Mouse (Mus musculus): ENCODE measurements at regions not wholly inside any gene's neighbourhood (a gene's known extent, or its start where the extent isn't known, plus 50 kb on each side); places are given as distances from the start of the nearest gene placed in this dataset.
"Not testable (repeated sequence)": the region's sequence is repeated elsewhere in the genome, so short reads cannot be mapped to it uniquely, and the experiment has no call there.

DNA sequence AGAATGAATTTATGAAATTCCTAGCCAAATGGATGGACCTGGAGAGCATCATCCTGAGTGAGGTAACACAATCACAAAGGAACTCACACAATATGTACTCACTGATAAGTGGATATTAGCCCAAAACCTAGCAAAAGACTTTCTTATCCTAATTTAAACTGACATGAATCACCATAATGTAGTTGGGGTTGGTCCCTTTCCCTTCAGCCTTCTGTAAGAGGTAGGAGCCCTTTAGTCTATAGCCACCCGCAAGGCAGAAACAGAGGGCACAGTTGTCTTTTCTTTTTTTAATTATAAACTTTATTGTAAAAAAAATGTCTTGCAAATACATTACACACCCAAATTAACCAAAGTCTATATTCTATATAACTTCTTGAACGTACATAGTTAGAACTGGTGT, 81.3 kb downstream of the Ogfrl1 start:
- DNase-seq (ENCODE audit: inconsistent age in 2 of 2, low spot score in 1 of 2) = not testable (repeated sequence)

GRCm38 (mm10) chr1:23314863-23315262, 82.7 kb downstream of the Ogfrl1 start:
- DNase-seq (ENCODE audit: inconsistent age in 2 of 2, low spot score in 1 of 2) = not testable (repeated sequence)

GRCm38 (mm10) chr1:23292718-23293117, 104.9 kb downstream of the Ogfrl1 start:
- no peak for DNase-seq (ENCODE audit: inconsistent age in 2 of 2, low spot score in 1 of 2)

GRCm38 (mm10) chr1:23286741-23287140, 110.8 kb downstream of the Ogfrl1 start:
- peak; percentile 65 to 86 for DNase-seq (ENCODE audit: inconsistent age in 2 of 2, low spot score in 1 of 2)

GRCm38 (mm10) chr1:23282870-23283219, 114.7 kb downstream of the Ogfrl1 start:
- no peak for DNase-seq (ENCODE audit: inconsistent age in 2 of 2, low spot score in 1 of 2)

DNA sequence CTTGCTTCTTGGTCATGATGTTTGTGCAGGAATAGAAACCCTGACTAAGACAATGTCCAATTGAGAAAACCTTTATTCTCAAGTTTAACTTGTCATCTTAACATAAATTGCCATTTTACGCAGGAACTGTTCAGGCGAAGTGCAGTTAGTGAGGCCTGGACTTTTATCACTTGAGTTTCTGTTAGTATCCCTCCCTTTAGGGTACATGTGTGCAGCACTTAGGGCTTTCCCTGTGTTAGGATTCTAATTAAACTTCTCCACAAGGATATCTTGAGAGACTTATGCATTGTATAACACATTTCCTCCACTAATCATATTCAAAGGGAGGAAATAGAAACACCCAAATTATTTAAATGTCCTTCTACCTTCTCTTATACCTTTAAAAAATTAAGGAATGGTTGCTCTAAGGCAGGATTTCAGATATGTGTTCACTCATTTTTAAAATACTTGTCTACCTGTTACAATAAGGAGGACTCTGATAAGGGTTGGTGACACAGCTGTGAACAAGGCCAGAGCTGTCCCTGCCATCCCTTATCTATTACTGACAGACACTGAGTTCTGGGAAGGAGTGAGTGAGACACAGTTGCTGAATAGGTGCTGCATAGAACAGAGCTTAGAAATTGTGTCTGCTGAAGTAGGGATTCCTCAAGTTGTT, 115.2 kb downstream of the Ogfrl1 start:
- DNase-seq (ENCODE audit: inconsistent age in 2 of 2, low spot score in 1 of 2) = peak in 1 of 2 experiments; percentile 51

DNA sequence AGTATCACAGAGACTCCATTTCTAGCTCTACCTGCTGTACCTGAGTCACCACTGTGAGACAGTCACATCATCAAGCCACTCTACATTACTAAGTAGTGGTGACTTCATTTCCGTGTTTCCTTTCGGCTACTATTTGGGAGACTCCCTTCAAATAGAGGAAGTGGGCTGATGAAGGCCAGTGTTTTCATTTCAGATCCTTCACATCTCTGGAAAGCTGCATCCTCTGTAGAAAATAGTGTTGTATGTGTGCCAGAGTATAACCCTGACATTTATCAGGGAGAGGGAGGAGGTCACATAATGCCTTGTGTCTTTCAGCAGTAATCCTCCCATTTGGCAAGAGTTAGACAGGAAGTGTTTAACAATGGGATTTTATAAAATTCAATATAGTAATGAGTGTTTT, 117.7 kb downstream of the Ogfrl1 start:
- DNase-seq (ENCODE audit: inconsistent age in 2 of 2, low spot score in 1 of 2) = peak; percentile 42 to 88

DNA sequence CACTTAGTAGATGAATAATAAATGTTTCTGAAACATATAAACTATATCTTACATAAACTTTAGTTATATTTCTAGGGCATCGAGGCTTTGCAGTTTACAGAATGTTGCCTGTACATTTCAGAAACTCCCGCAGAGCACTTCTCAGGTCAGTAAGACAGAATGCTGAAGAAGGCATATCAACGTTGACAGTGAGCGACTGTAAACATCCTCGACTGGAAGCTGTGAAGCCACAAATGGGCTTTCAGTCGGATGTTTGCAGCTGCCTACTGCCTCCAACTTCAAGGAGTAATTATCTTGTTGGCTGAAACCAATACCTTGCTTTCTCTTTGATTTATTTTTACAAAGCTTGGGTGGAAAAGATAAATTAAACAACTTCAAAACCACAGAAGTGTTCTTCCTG, 125.5 kb downstream of the Ogfrl1 start:
- peak in 1 of 2 experiments; percentile 46 for DNase-seq (ENCODE audit: inconsistent age in 2 of 2, low spot score in 1 of 2)

GRCm38 (mm10) chr1:23270910-23271822, 126.4 kb downstream of the Ogfrl1 start:
- DNase-seq (ENCODE audit: inconsistent age in 2 of 2, low spot score in 1 of 2) = peak; percentile 51 to 80

DNA sequence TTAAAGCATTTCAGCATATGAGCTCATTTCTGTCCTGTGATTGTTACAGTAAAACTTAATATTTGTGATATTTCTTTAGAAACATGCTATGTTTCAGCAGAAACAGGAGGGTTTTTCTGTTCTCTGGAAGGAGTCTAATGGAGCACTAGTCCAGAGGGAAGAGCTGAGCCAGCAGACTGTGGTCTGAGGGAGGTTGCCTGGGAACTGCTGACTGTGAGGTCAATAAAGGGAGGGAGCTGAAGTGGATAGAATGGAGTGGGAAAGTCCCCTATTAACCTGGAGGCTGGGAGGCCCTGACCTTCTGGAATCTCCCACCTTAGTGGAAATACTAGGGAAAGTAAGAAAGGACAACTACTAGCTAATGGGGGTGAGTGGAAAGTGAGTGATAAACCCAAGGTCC, 129.5 kb downstream of the Ogfrl1 start:
- DNase-seq (ENCODE audit: inconsistent age in 2 of 2, low spot score in 1 of 2) = peak in 1 of 2 experiments; percentile 47

- peak in 1 of 2 experiments; percentile 42 for DNase-seq (ENCODE audit: inconsistent age in 2 of 2, low spot score in 1 of 2)
Measured at GRCm38 (mm10) chr1:23265556-23266232, 131.9 kb downstream of the Ogfrl1 start.

DNA sequence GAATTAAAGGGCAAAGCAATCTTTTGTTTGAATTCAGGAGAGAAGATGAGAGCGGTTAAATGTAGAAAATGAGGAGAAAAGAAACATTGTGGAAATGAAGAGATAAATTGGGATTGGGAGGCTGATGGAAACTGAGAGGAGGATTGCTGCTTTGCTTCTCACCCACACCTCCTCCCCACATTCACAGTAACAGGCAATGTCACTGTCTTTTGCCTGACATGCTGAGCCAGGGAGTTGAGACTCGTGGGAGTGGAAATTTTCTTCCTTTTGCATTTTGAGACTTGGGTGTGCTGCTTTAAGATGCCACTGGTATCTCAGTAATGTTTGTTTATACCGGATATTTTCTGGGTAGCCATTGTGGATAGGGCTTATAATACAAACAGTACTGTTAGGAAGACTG, 133.3 kb downstream of the Ogfrl1 start:
- peak in 1 of 2 experiments; percentile 38 for DNase-seq (ENCODE audit: inconsistent age in 2 of 2, low spot score in 1 of 2)

DNA sequence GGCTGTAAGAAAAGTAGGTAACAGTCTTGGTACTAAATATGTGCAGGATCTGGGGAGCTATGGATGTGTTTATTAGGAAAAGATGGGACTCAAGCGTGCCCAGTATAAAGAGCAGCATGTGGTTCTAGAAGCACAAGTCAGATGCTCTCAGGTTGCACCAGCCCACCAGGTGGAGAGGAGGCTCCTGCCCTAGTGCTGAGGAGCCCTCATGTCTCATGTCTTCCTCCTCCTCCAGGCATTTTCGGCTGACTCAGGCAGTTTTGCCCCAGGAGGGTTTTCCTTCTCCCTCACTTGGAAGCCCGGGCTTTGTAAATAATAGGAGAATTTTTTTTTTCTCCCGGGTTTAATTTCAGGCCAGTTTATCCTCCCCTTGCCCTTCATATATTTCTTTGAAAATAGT, 133.8 kb downstream of the Ogfrl1 start:
- DNase-seq (ENCODE audit: inconsistent age in 2 of 2, low spot score in 1 of 2) = peak in 1 of 2 experiments; percentile 51

DNA sequence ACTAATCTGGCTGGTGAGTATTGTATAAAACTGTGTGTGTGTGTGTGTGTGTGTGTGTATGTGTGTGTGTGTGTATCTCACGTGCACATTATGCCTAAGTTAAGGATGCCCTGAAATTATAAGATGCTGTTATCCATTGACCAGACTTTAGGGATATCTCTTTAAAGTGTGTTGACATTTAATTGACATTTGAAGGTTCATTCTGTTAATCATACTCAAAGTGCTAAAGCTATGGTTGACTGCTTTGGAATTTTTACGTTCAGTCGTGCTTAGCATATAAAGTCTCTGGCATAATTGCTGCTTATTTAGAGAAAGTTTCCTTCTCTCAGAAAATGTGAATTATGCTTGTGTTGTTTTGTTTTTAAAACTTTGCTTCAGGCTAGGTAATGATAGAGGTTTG, 135.9 kb downstream of the Ogfrl1 start:
- DNase-seq (ENCODE audit: inconsistent age in 2 of 2, low spot score in 1 of 2) = peak in 1 of 2 experiments; percentile 37

DNA sequence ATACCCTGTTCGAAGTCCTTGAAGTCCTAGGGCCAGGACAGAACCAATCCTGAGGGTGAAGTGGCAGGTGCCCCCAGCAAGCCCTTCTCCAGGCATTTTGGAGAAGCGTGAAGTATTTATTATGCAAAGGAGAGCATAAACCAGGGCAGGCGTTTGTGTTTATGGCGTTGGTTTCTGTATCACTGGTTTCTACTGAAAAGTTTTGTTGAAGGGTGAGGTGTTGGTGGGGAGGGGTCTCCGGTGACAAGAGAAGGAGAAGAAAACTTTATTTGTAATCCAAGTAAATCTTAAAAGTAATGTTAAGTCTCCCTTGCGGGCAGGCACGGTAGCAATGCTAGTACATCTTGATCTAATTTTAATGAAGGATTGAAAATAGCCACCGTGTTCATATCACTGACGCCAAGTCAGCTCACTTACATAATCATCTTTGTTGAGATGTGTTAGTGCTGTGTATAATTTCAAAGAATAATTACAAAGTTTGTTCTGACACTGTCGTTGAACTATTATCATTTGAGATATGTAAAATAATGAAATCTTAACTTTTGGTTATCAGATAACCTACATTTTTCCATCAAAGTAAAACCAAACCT, 140.2 kb downstream of the Ogfrl1 start:
- peak; percentile 31 to 83 for DNase-seq (ENCODE audit: inconsistent age in 2 of 2, low spot score in 1 of 2)

GRCm38 (mm10) chr1:23256630-23257001, 141.0 kb downstream of the Ogfrl1 start:
- DNase-seq (ENCODE audit: inconsistent age in 2 of 2, low spot score in 1 of 2) = peak; percentile 92 to 97

GRCm38 (mm10) chr1:23255925-23256629, 141.5 kb downstream of the Ogfrl1 start:
- peak; percentile 97 to 99 for DNase-seq (ENCODE audit: inconsistent age in 2 of 2, low spot score in 1 of 2)

GRCm38 (mm10) chr1:23254235-23254634, 143.3 kb downstream of the Ogfrl1 start:
- peak in 1 of 2 experiments; percentile 15 for DNase-seq (ENCODE audit: inconsistent age in 2 of 2, low spot score in 1 of 2)

DNA sequence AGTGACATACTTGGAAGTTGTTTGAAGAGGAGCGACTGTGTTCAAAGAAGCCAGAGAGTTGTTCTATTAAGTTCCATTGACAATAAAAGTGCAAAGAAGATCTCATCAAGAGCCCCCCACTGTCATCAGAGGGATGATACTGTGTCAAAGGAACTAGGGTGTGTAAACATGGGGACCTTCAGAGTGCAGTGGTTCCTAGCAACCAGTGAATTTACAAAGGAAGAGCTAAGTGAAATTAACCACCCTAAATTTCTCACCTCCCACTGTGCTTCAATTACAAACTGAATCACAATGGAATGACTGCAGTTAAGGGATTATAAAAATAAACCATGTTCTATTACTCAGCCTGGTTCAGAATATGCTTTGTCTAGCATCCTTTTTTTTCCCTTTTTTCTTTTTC, 129.5 kb upstream of the 4933415F23Rik start:
- DNase-seq (ENCODE audit: inconsistent age in 2 of 2, low spot score in 1 of 2) = no peak

- peak in 1 of 2 experiments; percentile 12 for DNase-seq (ENCODE audit: inconsistent age in 2 of 2, low spot score in 1 of 2)
Measured at GRCm38 (mm10) chr1:23228478-23228877, 126.4 kb upstream of the 4933415F23Rik start.

All from adrenal gland, adult (tissue).